Mouse (Mus musculus): ENCODE measurements around the gene Fgfr1op. TPM values are rescaled to one million over a fixed set of nuclear protein-coding genes. Genes with fewer than 3 reads are reported as not detected.

Gene Fgfr1op
- polyA plus RNA-seq, 1 experiment = 19.3 TPM

DNA sequence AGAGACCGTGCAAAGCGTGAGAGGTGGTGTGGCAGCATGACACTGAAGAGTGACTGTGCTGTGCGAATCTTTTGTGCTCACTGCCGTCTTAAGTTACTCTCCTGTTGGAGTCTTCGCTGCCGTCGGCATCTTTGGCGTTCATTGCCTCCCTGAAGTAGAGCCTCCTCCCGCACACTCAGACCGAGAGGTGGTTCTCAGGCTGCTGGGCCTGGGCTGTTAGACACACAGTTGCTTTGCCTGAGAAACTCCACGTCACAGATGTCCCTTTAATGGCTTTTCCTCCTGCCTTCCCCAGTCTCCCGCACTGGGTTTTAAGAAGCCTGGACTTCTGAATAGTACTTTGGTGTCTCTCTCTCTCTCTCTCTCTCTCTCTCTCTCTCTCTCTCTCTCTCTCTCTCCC, 76.3 kb downstream of the Fgfr1op start:
- Histone ChIP-seq H3K27me3 (ENCODE audit: control insufficient read depth, insufficient read depth, low read length) (no peaks in the 10 kb centered on the region), H3K4me1 (ENCODE audit: control insufficient read depth, insufficient read depth, low read length) (no peaks in the 10 kb centered on the region), H3K27ac (ENCODE audit: insufficient read depth, low read length) (no peak overlapping the region), H3K4me3 (replicated peaks; ENCODE audit: insufficient read depth, low read depth, low read length) (no peak overlapping the region)
- no peak for TF ChIP-seq POLR2A (IDR thresholded peaks at IDR 0.05; ENCODE audit: borderline replicate concordance, insufficient read depth, low read length)
- no peak for TF ChIP-seq CTCF (IDR thresholded peaks at IDR 0.05; ENCODE audit: borderline replicate concordance, insufficient read depth, low read depth, low read length)
- no peak for DNase-seq
- 65% methylated on average over 12 of the region's 12 CpGs for WGBS

DNA sequence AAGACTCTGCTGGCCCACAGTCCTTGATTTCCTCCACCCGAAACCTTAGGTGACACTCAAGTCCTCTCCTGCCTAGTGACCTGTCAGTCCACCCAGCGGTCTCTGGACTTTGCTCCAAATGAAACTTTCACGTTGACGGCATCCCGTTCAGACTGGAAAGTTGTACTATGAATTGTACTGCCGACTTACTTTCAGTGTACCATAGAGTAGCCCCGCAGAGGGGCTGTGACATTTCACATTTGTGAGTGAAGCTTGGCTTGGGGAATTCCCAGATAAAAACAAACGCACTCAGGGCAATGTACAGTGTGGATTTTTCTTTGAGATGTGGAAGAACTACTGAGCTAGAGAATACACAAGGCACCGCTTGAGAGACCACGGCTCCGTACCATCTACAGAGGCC, 76.9 kb downstream of the Fgfr1op start:
- Histone ChIP-seq H3K4me3 (replicated peaks; ENCODE audit: insufficient read depth, low read depth, low read length) (no peak overlapping the region), H3K27me3 (ENCODE audit: control insufficient read depth, insufficient read depth, low read length) (no peaks in the 10 kb centered on the region), H3K27ac (ENCODE audit: insufficient read depth, low read length) (no peak overlapping the region), H3K4me1 (ENCODE audit: control insufficient read depth, insufficient read depth, low read length) (no peaks in the 10 kb centered on the region)
- TF ChIP-seq CTCF (IDR thresholded peaks at IDR 0.05; ENCODE audit: borderline replicate concordance, insufficient read depth, low read depth, low read length) = no peak
- TF ChIP-seq POLR2A (IDR thresholded peaks at IDR 0.05; ENCODE audit: borderline replicate concordance, insufficient read depth, low read length) = no peak
- DNase-seq = no peak
- WGBS = 88% methylated on average over 11 of the region's 11 CpGs

DNA sequence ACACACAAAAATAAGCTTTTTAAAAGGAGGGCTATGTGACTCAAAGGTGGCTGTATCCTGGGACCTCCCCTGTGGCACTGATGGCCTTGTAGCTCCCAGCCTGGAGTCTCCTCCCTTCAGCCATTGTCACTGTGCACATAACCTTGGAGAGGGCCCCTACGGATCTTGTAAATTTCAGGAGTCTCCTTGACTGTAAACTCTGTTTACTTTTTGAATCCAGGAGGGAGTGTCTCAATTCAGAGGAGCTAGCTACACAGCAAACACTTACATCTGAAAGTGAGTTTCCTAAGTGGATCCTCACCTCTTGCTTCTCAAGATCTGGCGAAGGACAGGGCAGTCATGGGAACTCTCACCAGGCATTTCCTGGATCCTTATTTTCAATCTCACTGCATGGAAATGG, 78.8 kb downstream of the Fgfr1op start:
- TF ChIP-seq POLR2A (IDR thresholded peaks at IDR 0.05; ENCODE audit: borderline replicate concordance, insufficient read depth, low read length) (no peak), CTCF (IDR thresholded peaks at IDR 0.05; ENCODE audit: borderline replicate concordance, insufficient read depth, low read depth, low read length) (no peak)
- WGBS = 75% methylated on average over 2 of the region's 2 CpGs
- Histone ChIP-seq H3K27ac (ENCODE audit: insufficient read depth, low read length) (no peak overlapping the region), H3K4me3 (replicated peaks; ENCODE audit: insufficient read depth, low read depth, low read length) (no peak overlapping the region), H3K27me3 (ENCODE audit: control insufficient read depth, insufficient read depth, low read length) (no peaks in the 10 kb centered on the region), H3K4me1 (ENCODE audit: control insufficient read depth, insufficient read depth, low read length) (no peaks in the 10 kb centered on the region)
- DNase-seq = no peak

DNA sequence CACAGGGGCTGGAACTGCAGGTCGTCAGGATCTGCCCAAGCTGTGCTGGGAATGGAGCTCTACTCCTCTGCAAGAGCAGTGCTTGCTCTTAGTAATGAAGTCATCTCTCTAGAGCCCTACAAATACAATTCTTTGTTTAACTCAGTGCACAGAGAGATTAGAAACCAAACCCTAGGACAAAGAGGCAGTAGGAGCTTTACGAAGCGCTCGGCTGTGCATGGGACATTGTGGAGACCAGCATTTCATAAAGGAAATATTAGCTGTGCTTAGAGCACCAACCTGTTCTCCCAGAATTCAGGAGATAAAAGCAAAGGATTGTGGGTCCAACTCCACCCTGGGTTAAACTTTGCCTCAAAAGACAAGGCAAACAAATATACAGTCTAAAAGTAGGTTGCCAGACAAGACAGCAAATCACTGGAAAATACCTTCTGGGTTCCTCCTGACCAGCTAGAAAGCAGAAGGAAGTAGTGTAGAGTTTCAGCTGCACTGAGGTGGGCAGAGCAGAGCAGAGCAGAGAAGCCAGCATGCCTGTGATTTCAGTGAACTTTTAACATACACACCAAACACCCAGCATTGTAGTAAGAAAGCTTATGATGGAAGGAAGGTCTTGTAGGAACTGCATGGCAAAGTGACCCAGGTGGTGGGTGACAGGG, 80.9 kb downstream of the Fgfr1op start:
- no peak for TF ChIP-seq CTCF (IDR thresholded peaks at IDR 0.05; ENCODE audit: borderline replicate concordance, insufficient read depth, low read depth, low read length)
- TF ChIP-seq POLR2A (IDR thresholded peaks at IDR 0.05; ENCODE audit: borderline replicate concordance, insufficient read depth, low read length) = no peak
- H3K27ac ChIP-seq (ENCODE audit: insufficient read depth, low read length) = no peak overlapping the region
- no peak overlapping the region for H3K4me3 ChIP-seq (replicated peaks; ENCODE audit: insufficient read depth, low read depth, low read length)
- no peaks in the 10 kb centered on the region for H3K27me3 ChIP-seq (ENCODE audit: control insufficient read depth, insufficient read depth, low read length)
- WGBS = 79% methylated on average over 4 of the region's 4 CpGs
- no peaks in the 10 kb centered on the region for H3K4me1 ChIP-seq (ENCODE audit: control insufficient read depth, insufficient read depth, low read length)
- DNase-seq = no peak

Other genes starting within 250 kb of the Fgfr1op start
- gene Tagap, start 239.5 kb upstream of the Fgfr1op start, polyA plus RNA-seq (2012; rRNA removed) = 0.25 and 0.39 TPM in 2 replicates
- gene Rsph3a, start 219.9 kb upstream of the Fgfr1op start, polyA plus RNA-seq (2012; rRNA removed) = 33.6 and 41.6 TPM in 2 replicates
- 0.89 and 1.7 TPM in 2 replicates for gene Gm49673, start 17.7 kb upstream of the Fgfr1op start, polyA plus RNA-seq (2012; rRNA removed)
- gene Rnaset2a, start 17.4 kb upstream of the Fgfr1op start, polyA plus RNA-seq (2012; rRNA removed) = 11.3 and 13.7 TPM in 2 replicates
- not detected in 2 replicates for gene Ccr6, start 70.5 kb downstream of the Fgfr1op start, polyA plus RNA-seq (2012; rRNA removed)
- 524 and 528 TPM in 2 replicates for gene Mpc1, start 117.4 kb downstream of the Fgfr1op start, polyA plus RNA-seq (2012; rRNA removed)
- 116 and 118 TPM in 2 replicates for gene Sft2d1, start 145.6 kb downstream of the Fgfr1op start, polyA plus RNA-seq (2012; rRNA removed)
- 57.9 and 78.1 TPM in 2 replicates for gene Prr18, start 172.0 kb downstream of the Fgfr1op start, polyA plus RNA-seq (2012; rRNA removed)
- 0.80 and 1.0 TPM in 2 replicates for gene T2, start 190.5 kb downstream of the Fgfr1op start, polyA plus RNA-seq (2012; rRNA removed)

Data from cerebellum, adult 2 months (tissue).